Mouse (Mus musculus): ENCODE data around the gene Dync1i2. TPM values are rescaled to one million over a fixed set of nuclear protein-coding genes. Genes with fewer than 3 reads are reported as not detected.

Gene Dync1i2
- polyA plus RNA-seq, 1 experiment from 2014 or later: 80.9 TPM

- peaks cover 54% of the 10 kb centered on the region for H3K36me3 ChIP-seq (ENCODE audit: insufficient read depth, low read length)
- H3K9ac ChIP-seq (ENCODE audit: low read depth, low read length): no peak overlapping the region
- ATAC-seq (replicated peaks; ENCODE audit: low FRiP score, low read depth) (no peak), DNase-seq (ENCODE audit: low spot score) (peak; percentile 34)
- H3K4me2 ChIP-seq (ENCODE audit: low read length): no peak overlapping the region
- no peak overlapping the region for H3K27ac ChIP-seq
- H3K4me3 ChIP-seq (replicated peaks; ENCODE audit: low read depth, low read length): no peak overlapping the region
- WGBS: 72% methylated on average over 5 of the region's 5 CpGs
- no peaks in the 10 kb centered on the region for H3K4me1 ChIP-seq (replicated peaks; ENCODE audit: insufficient read depth, low read length)
- H3K27me3 ChIP-seq (ENCODE audit: insufficient read depth, low read length): no peaks in the 10 kb centered on the region
- no peaks in the 10 kb centered on the region for H3K9me3 ChIP-seq (replicated peaks; ENCODE audit: low read length)
- peak; percentile 70 for TF ChIP-seq CTCF (IDR thresholded peaks at IDR 0.05; ENCODE audit: low read depth)
These were observed 39.3 kb downstream of the Dync1i2 start for GRCm38 (mm10) chr2:71250841-71251240.

GRCm38 (mm10) chr2:71254836-71255235, 43.3 kb downstream of the Dync1i2 start:
- Histone ChIP-seq H3K27me3 (ENCODE audit: insufficient read depth, low read length) (no peaks in the 10 kb centered on the region), H3K4me3 (replicated peaks; ENCODE audit: low read depth, low read length) (no peak overlapping the region), H3K4me1 (replicated peaks; ENCODE audit: insufficient read depth, low read length) (no peaks in the 10 kb centered on the region), H3K9me3 (replicated peaks; ENCODE audit: low read length) (no peaks in the 10 kb centered on the region), H3K4me2 (ENCODE audit: low read length) (no peak overlapping the region), H3K36me3 (ENCODE audit: insufficient read depth, low read length) (peaks cover 60% of the 10 kb centered on the region), H3K27ac (no peak overlapping the region), H3K9ac (ENCODE audit: low read depth, low read length) (no peak overlapping the region)
- no peak for TF ChIP-seq CTCF (IDR thresholded peaks at IDR 0.05; ENCODE audit: low read depth)
- WGBS: 78% methylated on average over 4 of the region's 4 CpGs
- DNase-seq (ENCODE audit: low spot score) (no peak), ATAC-seq (replicated peaks; ENCODE audit: low FRiP score, low read depth) (no peak)

GRCm38 (mm10) chr2:71256581-71256980, 45.1 kb downstream of the Dync1i2 start:
- H3K36me3 ChIP-seq (ENCODE audit: insufficient read depth, low read length): peaks cover 55% of the 10 kb centered on the region
- no peaks in the 10 kb centered on the region for H3K27me3 ChIP-seq (ENCODE audit: insufficient read depth, low read length)
- H3K4me2 ChIP-seq (ENCODE audit: low read length): no peak overlapping the region
- H3K27ac ChIP-seq: no peak overlapping the region
- no peak overlapping the region for H3K9ac ChIP-seq (ENCODE audit: low read depth, low read length)
- no peak for TF ChIP-seq CTCF (IDR thresholded peaks at IDR 0.05; ENCODE audit: low read depth)
- no peak overlapping the region for H3K4me3 ChIP-seq (replicated peaks; ENCODE audit: low read depth, low read length)
- no peaks in the 10 kb centered on the region for H3K9me3 ChIP-seq (replicated peaks; ENCODE audit: low read length)
- H3K4me1 ChIP-seq (replicated peaks; ENCODE audit: insufficient read depth, low read length): no peaks in the 10 kb centered on the region
- WGBS: 82% methylated on average over 7 of the region's 7 CpGs
- no peak for ATAC-seq (replicated peaks; ENCODE audit: low FRiP score, low read depth)
- DNase-seq (ENCODE audit: low spot score): no peak

GRCm38 (mm10) chr2:71264585-71264984, 53.1 kb downstream of the Dync1i2 start:
- no peak for TF ChIP-seq CTCF (IDR thresholded peaks at IDR 0.05; ENCODE audit: low read depth)
- H3K27ac ChIP-seq: no peak overlapping the region
- ATAC-seq (replicated peaks; ENCODE audit: low FRiP score, low read depth) (no peak), DNase-seq (ENCODE audit: low spot score) (no peak)
- H3K36me3 ChIP-seq (ENCODE audit: insufficient read depth, low read length): peaks cover 39% of the 10 kb centered on the region
- no peak overlapping the region for H3K4me2 ChIP-seq (ENCODE audit: low read length)
- WGBS: 67% methylated on average over 20 of the region's 20 CpGs
- H3K4me3 ChIP-seq (replicated peaks; ENCODE audit: low read depth, low read length): no peak overlapping the region
- no peaks in the 10 kb centered on the region for H3K27me3 ChIP-seq (ENCODE audit: insufficient read depth, low read length)
- no peaks in the 10 kb centered on the region for H3K4me1 ChIP-seq (replicated peaks; ENCODE audit: insufficient read depth, low read length)
- H3K9ac ChIP-seq (ENCODE audit: low read depth, low read length): no peak overlapping the region
- H3K9me3 ChIP-seq (replicated peaks; ENCODE audit: low read length): no peaks in the 10 kb centered on the region

- DNase-seq (ENCODE audit: low spot score) (no peak), ATAC-seq (replicated peaks; ENCODE audit: low FRiP score, low read depth) (no peak)
- H3K4me3 ChIP-seq (replicated peaks; ENCODE audit: low read depth, low read length): no peak overlapping the region
- H3K27ac ChIP-seq: no peak overlapping the region
- no peaks in the 10 kb centered on the region for H3K4me1 ChIP-seq (replicated peaks; ENCODE audit: insufficient read depth, low read length)
- no peaks in the 10 kb centered on the region for H3K27me3 ChIP-seq (ENCODE audit: insufficient read depth, low read length)
- H3K9me3 ChIP-seq (replicated peaks; ENCODE audit: low read length): no peaks in the 10 kb centered on the region
- H3K36me3 ChIP-seq (ENCODE audit: insufficient read depth, low read length): 0 out of 2 replicates have a peak, but pooled peaks cover 9% of the 10 kb centered on the region
- no peak for TF ChIP-seq CTCF (IDR thresholded peaks at IDR 0.05; ENCODE audit: low read depth)
- no peak overlapping the region for H3K9ac ChIP-seq (ENCODE audit: low read depth, low read length)
- WGBS: 91% methylated on average over 8 of the region's 8 CpGs
- no peak overlapping the region for H3K4me2 ChIP-seq (ENCODE audit: low read length)
These were observed 57.2 kb downstream of the Dync1i2 start for GRCm38 (mm10) chr2:71268691-71269090.

GRCm38 (mm10) chr2:71269332-71269731, 57.8 kb downstream of the Dync1i2 start:
- Histone ChIP-seq H3K27ac (no peak overlapping the region), H3K36me3 (ENCODE audit: insufficient read depth, low read length) (0 out of 2 replicates have a peak, but pooled peaks cover 9% of the 10 kb centered on the region), H3K9me3 (replicated peaks; ENCODE audit: low read length) (no peaks in the 10 kb centered on the region), H3K27me3 (ENCODE audit: insufficient read depth, low read length) (no peaks in the 10 kb centered on the region), H3K4me2 (ENCODE audit: low read length) (no peak overlapping the region), H3K9ac (ENCODE audit: low read depth, low read length) (no peak overlapping the region), H3K4me1 (replicated peaks; ENCODE audit: insufficient read depth, low read length) (no peaks in the 10 kb centered on the region), H3K4me3 (replicated peaks; ENCODE audit: low read depth, low read length) (no peak overlapping the region)
- ATAC-seq (replicated peaks; ENCODE audit: low FRiP score, low read depth) (no peak), DNase-seq (ENCODE audit: low spot score) (no peak)
- no peak for TF ChIP-seq CTCF (IDR thresholded peaks at IDR 0.05; ENCODE audit: low read depth)
- WGBS: 41% methylated on average over 1 of the region's 1 CpGs

- Histone ChIP-seq H3K4me1 (replicated peaks; ENCODE audit: insufficient read depth, low read length) (no peaks in the 10 kb centered on the region), H3K9me3 (replicated peaks; ENCODE audit: low read length) (no peaks in the 10 kb centered on the region), H3K4me2 (ENCODE audit: low read length) (no peak overlapping the region), H3K27me3 (ENCODE audit: insufficient read depth, low read length) (no peaks in the 10 kb centered on the region), H3K27ac (no peak overlapping the region), H3K9ac (ENCODE audit: low read depth, low read length) (no peak overlapping the region), H3K4me3 (replicated peaks; ENCODE audit: low read depth, low read length) (no peak overlapping the region), H3K36me3 (ENCODE audit: insufficient read depth, low read length) (0 out of 2 replicates have a peak, but pooled peaks cover 8% of the 10 kb centered on the region)
- ATAC-seq (replicated peaks; ENCODE audit: low FRiP score, low read depth): no peak
- TF ChIP-seq CTCF (IDR thresholded peaks at IDR 0.05; ENCODE audit: low read depth): no peak
- no peak for DNase-seq (ENCODE audit: low spot score)
- 66% methylated on average over 4 of the region's 4 CpGs for WGBS
These were observed 58.6 kb downstream of the Dync1i2 start for GRCm38 (mm10) chr2:71270085-71270484.

Data from kidney, postnatal 0 days (tissue).